Mouse (Mus musculus): ENCODE measurements around the gene Cdcp2. TPM values are rescaled to one million over a fixed set of nuclear protein-coding genes. Genes with fewer than 3 reads are reported as not detected.

The Cdcp2 gene
- total RNA-seq (2023), result not detected

DNA sequence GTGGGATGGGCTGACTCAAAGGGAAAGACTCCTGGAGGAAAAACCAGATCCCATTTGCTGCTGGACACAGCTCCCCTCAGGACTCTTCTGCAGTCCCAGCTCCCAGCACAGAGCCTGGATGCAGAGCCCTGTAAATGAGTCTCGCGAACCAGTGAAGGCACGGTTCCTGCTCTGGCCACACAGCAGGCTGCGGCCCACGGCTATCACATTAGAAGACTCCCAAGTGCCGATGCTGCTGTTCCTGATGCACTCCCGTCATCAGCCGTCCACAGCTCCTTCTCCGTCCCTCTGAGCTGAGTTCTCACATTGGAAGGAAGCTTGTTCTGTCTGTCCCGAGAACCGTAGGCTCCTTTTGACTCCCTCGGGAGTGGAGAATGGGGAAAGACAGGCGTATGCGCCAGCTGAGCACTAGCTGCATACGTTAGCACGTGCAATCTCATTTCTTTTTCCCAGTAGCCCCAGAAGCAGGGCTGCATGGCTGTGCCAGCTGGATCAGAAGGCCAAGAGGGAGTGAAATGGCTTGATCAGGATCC, at the start of gene Cdcp2:
Gene Cdcp2 (plus strand): TSS at position 51 of the 533 bp plus-strand sequence.

DNA sequence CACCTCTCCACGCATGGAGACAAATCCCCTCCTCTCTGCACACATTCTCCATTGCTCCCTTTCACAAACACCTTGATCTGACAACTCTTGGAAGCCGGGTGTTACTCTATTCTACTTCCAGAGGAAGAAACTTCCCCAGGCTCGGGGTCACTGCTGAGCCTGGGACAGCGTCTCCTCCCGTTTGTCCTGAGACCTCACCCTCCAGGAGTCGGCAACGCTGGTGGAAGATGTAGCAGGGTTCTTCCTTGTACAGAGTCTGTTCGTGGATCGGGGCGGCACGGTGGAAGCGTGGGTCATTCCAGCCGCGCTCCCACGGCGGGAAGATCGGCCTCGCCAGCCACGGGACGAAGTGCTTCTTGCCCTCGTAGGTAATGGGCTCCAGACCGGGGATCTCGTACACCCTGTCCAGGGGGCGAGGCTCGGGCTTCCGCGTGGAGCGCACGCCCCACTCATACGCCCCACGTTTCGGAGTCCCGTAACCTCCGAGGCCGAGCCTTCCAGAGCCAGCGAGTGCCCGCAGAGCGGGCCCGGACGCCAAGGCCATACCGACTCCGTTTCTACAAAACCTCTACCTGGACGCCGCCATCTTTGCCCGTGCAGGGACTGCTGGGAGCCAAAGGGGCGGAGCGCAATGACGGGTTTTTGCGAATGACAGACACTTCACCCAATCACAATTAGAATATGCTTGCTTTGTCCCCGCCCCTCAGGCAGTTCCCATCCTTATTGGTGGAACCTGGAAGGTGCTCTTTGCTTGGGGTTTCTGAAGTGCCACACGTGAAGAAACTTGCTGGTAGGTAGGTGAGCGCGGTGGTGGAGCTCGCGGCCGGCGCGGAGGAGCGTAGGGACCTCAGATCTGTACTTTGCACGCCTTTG, 30.2 kb upstream of the Cdcp2 start, which contains the start of the genes Mrpl37 and Cyb5rl:
Gene Mrpl37 (minus strand): TSS at position 617 of the 873 bp plus-strand sequence.
Gene Cyb5rl (plus strand): TSS at position 737 of the 873 bp plus-strand sequence.

Other genes with a start within 250 kb of the Cdcp2 start
- gene Ssbp3, start 186.2 kb upstream of the Cdcp2 start, total RNA-seq (2023), result 10 to 100 TPM; 37.9 to 39.7 TPM
- gene Mrpl37, start 30.0 kb upstream of the Cdcp2 start, total RNA-seq (2023), result 10 to 100 TPM; 25.0 to 25.5 TPM
- gene Cyb5rl, start 29.9 kb upstream of the Cdcp2 start, total RNA-seq (2023), result 1 to 10 TPM; 2.5 to 3.8 TPM
- gene Tmem59, start 81.5 kb downstream of the Cdcp2 start, total RNA-seq (2023), result 100 to 1,000 TPM; 141 to 153 TPM
- 10 to 100 TPM; 31.1 to 36.2 TPM for gene Tceanc2, start 82.2 kb downstream of the Cdcp2 start, total RNA-seq (2023)
- under 1 TPM in 1 of 2 experiments, not detected in 1; 0.53 TPM for gene Ldlrad1, start 112.3 kb downstream of the Cdcp2 start, total RNA-seq (2023)
- 10 to 100 TPM; 10.8 to 12.3 TPM for gene Lrrc42, start 156.6 kb downstream of the Cdcp2 start, total RNA-seq (2023)
- gene Hspb11, start 156.7 kb downstream of the Cdcp2 start, total RNA-seq (2023), result 1 to 10 TPM; 7.4 to 9.5 TPM
- not detected for gene Dio1, start 210.3 kb downstream of the Cdcp2 start, total RNA-seq (2023)
- 10 to 100 TPM; 45.7 to 50.4 TPM for gene Yipf1, start 217.5 kb downstream of the Cdcp2 start, total RNA-seq (2023)